Mouse (Mus musculus): ENCODE measurements around the gene Ldlrad1.

DNA sequence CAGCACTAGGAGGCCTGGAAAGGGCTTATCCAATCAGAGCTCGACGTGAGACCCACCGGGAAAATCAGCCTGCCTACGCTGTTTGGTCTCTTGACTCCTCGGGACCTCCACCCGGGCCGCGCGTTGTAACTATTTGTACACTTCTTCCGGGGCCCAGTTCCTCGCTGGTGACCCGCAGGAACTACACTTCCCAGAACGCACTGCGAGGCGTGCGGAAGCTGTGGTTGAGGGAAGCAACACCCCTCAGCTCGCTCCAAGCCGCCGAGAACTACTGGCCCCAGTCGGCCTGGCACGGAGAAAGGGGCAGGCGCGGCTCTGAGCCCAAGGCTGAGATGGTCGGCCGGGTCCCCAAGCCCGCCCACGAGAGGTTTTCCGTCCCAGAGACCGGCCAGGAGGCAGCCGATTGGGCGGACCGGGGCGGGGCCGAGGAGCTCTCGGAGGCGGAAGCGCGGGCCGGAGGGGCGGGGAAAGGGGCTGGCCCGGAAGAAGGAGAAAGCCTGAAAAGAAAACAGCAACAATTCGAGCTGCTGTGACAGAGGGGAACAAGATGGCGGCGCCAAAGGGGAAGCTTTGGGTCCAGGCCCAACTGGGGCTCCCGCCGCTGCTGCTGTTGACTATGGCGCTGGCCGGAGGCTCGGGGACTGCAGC lies 30.7 kb upstream of the Ldlrad1 start, which contains the start of gene Tmem59:
- TF ChIP-seq CTCF (IDR thresholded peaks at IDR 0.05; ENCODE audit: borderline replicate concordance, insufficient read depth, low read length): no peak
- peak; percentile 74 for TF ChIP-seq POLR2A (IDR thresholded peaks at IDR 0.05; ENCODE audit: low read depth, low read length)
